Mouse (Mus musculus) brown adipose tissue, adult 24 weeks (tissue): ENCODE measurements around the gene Ttll5. TPM values are rescaled to one million over a fixed set of nuclear protein-coding genes. Genes with fewer than 3 reads are reported as not detected.

ENCODE experiments used
- H3K27ac ChIP-seq: fragments of 200-500 bp; replicated peaks from 2 replicates; pipeline ENCODE4 v1.5.1; 2012; ENCODE audit warnings: low read depth, mild to moderate bottlenecking, low read length
- H3K4me1 ChIP-seq: fragments of 200-500 bp; 2 replicates; pipeline ENCODE4 v1.6.1; 2012; ENCODE audit warnings: low read length, mixed read lengths; ENCODE audit not compliant: control insufficient read depth, insufficient read depth, insufficient read length
- H3K4me3 ChIP-seq: fragments of 200-500 bp; 2 replicates; pipeline ENCODE4 v1.5.1; 2012; ENCODE audit warnings: low read depth, mild to moderate bottlenecking, low read length, moderate library complexity; ENCODE audit not compliant: insufficient read depth
- polyA plus RNA-seq: library from polyadenylated mRNA; stranded (reverse); fragments of >200 nt; gene quantifications from 2 replicates; pipeline ENCODE4 v1.2.4, GENCODE M21; 2012; ENCODE audit not compliant: missing spikeins, insufficient read depth, insufficient read length

Gene Ttll5
- polyA plus RNA-seq, 1 experiment = 12.2 TPM

DNA sequence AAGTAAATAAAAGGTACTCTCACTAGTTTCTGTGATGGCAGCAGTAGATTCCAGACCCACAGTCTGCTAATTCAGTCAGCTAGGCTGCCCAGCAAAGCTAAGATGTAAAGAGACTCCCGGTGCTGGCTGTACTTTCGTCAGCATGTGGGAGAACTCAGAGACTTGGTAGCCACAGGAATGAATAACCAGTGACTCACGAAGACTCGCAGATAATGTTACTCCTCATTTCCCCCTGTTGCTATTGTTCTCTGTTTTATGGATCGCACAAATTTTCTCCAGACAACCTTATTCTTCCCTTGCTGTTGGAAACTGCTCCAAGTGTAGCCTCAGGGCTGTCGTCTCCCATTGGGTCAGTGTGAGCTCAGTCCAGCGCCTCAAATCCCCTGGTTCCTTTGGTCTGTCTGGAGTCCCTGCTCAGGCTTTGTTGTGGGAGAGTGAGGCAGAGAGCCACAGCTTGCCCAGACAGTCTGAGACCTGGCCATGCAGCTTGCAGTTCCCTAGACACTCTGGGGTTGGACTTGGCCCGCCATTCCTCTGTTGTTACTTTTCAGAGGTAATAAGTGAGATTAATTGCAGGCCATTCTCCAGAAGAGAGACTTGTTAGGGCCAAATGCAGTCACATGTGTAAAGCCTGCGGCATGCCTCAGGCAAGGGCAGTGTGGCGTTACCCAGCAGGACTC, 135.5 kb downstream of the Ttll5 start:
- Histone ChIP-seq H3K27ac (no peak overlapping the region), H3K4me3 (no peak overlapping the region), H3K4me1 (peaks cover 9% of the 10 kb centered on the region)

GRCm38 (mm10) chr12:85960699-85961098, 136.2 kb downstream of the Ttll5 start:
- H3K4me3 ChIP-seq = no peak overlapping the region
- no peak overlapping the region for H3K27ac ChIP-seq
- peaks cover 9% of the 10 kb centered on the region for H3K4me1 ChIP-seq

DNA sequence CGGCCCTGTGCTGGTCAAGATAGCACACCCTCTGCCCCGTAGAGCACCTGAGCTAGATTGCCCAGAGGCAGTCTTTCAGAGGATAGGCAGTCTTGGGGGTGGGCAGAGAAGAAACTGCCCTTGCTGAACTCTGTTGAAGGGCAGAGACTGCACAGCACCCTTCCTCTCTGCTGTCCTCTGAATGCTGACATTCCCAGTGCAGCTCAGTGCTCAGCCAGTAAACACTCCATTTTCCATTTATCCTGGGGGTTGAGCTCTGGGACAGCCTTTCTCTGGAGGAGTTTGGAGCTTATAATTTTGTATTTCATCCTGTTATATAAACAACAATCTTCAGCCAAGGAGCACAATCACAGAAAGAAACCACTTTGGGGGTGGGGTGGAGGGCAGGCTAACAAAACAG, 138.7 kb downstream of the Ttll5 start:
- Histone ChIP-seq H3K4me3 (no peak overlapping the region), H3K27ac (no peak overlapping the region), H3K4me1 (peaks cover 9% of the 10 kb centered on the region)

DNA sequence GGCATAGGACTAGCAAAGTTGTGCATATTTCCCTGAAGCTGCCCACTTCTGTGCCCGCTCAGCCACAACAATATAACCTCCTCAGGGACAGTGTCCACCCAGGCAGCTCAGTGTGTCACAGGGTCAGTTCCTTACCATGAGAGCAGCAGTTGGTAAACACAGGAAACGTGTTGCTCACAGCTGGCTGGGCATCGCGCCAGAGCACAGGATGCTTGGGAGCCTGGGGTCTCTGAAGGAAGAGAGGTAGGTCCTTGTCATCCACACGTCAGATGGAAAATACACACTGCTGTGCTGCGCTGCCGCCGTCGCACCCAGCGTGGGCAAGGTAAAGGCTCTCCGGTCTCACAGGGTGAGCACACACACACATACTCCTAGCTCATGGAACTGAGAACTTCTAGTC, 139.2 kb downstream of the Ttll5 start:
- Histone ChIP-seq H3K27ac (no peak overlapping the region), H3K4me1 (peaks cover 9% of the 10 kb centered on the region), H3K4me3 (no peak overlapping the region)

DNA sequence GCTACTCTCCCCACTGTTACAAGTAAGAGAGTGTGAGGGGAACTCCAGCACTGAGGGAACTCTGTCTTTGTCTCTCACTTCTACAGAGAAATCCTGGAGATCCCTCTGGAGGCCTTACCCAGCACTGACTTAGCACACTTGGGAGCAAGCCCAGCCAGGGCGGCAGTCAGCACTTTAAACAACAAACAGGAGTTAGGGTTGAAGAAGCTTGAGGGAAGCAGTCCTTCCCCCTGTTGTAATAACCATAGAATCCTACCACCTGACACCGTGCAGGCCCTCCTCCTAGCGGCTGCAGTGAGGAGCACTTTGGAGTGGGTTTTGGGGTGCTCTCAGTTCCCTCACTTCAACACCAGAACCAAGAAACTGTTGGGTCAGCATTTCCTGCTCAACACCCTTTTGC, 140.0 kb downstream of the Ttll5 start:
- H3K27ac ChIP-seq = no peak overlapping the region
- H3K4me1 ChIP-seq = peaks cover 9% of the 10 kb centered on the region
- H3K4me3 ChIP-seq = no peak overlapping the region

DNA sequence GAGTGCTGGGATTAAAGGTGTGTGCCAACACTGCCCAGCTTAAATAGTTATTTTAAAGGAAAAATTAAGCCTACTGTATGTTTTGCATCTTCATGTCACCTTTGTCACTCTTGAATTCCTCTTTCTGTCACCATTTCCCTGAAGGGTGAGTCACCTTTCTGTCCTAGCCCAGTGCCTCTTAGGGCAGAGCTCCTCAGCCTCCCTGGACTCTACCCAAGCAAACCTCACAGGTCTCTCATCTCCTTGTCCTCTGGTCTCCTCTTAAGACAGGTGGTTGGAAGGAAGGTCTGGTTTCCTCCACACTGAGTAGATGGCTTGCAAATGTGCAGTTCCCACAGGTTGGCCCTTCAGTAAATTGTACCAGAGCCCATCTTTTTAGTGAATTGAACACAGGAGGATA, 143.4 kb downstream of the Ttll5 start:
- H3K4me1 ChIP-seq = peaks cover 9% of the 10 kb centered on the region
- H3K4me3 ChIP-seq = no peak overlapping the region
- no peak overlapping the region for H3K27ac ChIP-seq

DNA sequence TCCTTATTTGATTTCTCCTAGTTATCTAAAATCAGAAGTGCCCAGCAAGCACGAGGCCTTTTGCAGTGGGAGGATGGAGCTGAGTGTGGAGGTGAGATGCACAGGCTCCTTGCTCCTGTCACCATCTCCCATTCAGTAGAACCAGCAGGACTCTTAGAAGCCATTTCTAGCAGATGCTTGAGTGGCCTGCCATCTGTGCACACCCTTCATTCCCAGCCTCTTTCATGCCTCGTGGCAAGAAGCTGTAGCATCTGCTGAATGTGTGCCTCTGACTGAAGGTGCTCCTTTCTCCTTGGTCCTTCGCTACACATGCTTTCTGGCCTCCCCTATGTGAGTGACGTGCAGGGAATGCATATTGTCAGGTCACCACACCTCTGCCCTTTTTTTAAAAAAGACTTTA, 143.9 kb downstream of the Ttll5 start:
- no peak overlapping the region for H3K4me3 ChIP-seq
- H3K4me1 ChIP-seq = peaks cover 6% of the 10 kb centered on the region
- no peak overlapping the region for H3K27ac ChIP-seq

DNA sequence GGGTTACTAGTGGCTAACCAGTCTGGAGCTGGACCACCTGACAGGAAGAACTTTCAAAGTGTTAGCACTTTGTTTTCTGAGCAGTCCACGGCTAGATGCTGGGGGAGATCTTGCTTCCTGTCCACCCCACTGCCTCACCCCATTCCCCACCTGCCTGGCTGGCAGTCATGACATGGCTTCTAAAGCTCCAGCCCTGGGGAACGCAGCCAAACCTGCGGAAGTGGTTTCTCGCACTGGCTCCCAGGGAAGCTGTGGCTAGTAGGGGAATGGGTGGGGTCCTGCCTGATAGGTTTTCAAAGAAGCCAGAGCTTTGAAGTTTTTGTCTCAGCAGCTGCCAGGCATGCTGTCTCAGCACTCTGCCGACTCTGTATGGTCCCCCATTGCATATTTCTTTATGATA, 145.1 kb downstream of the Ttll5 start:
- Histone ChIP-seq H3K4me1 (peaks cover 9% of the 10 kb centered on the region), H3K27ac (no peak overlapping the region), H3K4me3 (no peak overlapping the region)

DNA sequence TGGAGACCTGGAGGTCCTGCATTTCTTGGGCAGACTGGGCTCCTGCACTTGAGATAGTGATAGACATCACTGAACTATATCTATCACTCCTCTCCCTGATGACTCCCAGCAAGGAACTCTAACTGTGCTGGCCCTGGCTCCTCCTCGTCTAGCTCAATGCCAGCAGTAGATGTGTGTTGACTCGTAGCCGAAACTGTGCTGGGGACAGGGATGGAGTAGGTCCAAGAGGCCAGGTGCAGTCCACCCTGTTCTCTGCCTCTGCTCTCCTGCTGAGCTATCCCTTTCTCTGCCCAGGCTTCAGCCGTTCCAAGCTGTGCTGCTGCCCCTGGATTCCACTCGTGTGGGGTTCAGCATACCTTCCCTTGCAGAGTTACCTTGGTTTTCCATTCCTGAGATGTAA, 145.7 kb downstream of the Ttll5 start:
- Histone ChIP-seq H3K27ac (no peak overlapping the region), H3K4me1 (peaks cover 9% of the 10 kb centered on the region), H3K4me3 (no peak overlapping the region)

- Histone ChIP-seq H3K4me1 (peaks cover 9% of the 10 kb centered on the region), H3K27ac (no peak overlapping the region), H3K4me3 (no peak overlapping the region)
Measured at GRCm38 (mm10) chr12:85970803-85971202, 146.3 kb downstream of the Ttll5 start.

DNA sequence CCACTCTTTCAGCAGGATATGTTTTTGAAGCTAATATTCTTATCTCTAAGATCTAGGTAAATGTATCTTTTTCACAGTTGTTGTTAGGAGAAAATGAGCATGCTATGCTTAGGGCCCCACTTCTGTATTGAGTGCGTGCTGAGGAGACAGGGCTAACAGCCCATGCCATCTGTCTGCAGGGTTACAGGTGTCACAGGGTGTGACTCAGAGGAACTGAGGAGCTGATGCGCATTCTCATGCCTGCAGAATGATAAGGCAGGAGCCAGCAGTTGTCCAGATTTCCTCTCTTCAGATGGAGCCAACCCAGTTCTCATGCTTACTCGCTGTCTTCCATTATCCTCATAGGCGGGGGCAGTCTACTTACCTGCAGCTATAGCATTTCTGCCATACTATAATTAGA, 147.2 kb downstream of the Ttll5 start:
- Histone ChIP-seq H3K4me3 (no peak overlapping the region), H3K4me1 (peaks cover 9% of the 10 kb centered on the region), H3K27ac (no peak overlapping the region)

DNA sequence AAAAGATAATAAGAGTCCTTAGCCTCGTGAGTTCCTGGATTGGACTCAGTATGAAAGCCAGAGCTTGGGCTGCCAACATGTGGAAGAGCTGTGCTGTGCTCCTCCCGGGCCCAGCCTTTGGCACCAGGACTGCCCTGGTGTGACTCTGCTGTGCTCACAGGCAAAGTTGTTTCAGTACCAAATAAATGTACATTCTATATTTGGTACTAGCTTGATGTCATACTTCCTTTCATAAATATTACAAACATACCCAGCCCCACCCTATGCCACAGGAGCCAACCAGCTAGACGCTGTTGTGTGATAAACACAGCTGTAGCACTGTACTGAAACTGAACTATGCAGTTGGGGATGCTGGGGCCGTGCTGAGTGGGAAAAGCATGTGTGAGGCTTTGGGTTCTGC, 149.1 kb downstream of the Ttll5 start:
- Histone ChIP-seq H3K27ac (peak overlapping the region; percentile 43), H3K4me3 (no peak overlapping the region), H3K4me1 (peaks cover 9% of the 10 kb centered on the region)

- no peak overlapping the region for H3K4me3 ChIP-seq
- H3K27ac ChIP-seq = peak overlapping the region; percentile 43
- H3K4me1 ChIP-seq = peaks cover 9% of the 10 kb centered on the region
Measured at GRCm38 (mm10) chr12:85974030-85974429, 149.6 kb downstream of the Ttll5 start.

DNA sequence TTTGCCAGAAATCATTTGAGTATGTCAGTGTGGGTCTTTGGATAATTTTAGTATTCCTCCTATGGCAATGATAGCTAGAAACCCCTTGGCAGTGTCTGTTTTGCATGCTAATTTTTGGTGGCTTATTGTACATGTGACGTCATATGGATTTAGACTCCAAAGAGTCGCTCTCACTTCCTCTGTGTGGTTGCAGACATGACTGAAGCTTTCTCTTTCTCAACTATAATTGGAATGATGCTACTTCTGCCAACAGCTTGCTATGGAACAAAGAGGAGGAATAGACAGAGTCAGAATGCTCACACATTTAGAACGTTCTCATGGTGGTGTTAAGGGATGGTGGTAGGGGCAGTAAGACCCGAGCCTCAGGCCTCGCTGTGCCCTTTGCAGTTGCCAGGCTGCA, 155.5 kb downstream of the Ttll5 start:
- Histone ChIP-seq H3K4me1 (no peaks in the 10 kb centered on the region; the same call in 1 of the 2 replicates), H3K4me3 (no peak overlapping the region), H3K27ac (no peak overlapping the region)

GRCm38 (mm10) chr12:85985524-85985923, 161.1 kb downstream of the Ttll5 start:
- H3K4me1 ChIP-seq = peaks cover 5% of the 10 kb centered on the region; the same call in 1 of the 2 replicates
- H3K27ac ChIP-seq = no peak overlapping the region
- H3K4me3 ChIP-seq = no peak overlapping the region

DNA sequence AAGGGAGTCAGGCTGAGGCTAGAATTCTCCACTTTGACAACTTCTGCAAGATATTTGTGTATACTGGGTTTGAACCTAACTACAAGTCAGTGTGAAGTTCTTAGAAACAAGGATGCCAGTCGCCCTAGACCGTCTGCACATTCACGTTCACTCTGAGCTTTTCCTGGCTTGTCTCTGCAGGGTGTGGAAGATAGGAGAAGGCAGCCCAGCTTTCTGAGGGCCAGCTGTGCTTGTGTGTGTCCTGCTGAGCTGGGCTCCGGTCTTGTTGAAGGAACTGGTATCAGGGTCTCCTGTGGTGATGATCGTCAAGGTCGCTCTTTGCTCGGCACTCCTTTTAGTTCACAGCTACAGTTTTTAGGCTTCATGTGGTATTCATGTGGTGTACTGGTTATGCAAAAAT, 161.6 kb downstream of the Ttll5 start:
- H3K4me1 ChIP-seq = peaks cover 5% of the 10 kb centered on the region; the same call in 1 of the 2 replicates
- no peak overlapping the region for H3K4me3 ChIP-seq
- H3K27ac ChIP-seq = no peak overlapping the region
